Mouse (Mus musculus) kidney, embryonic 16.5 days (tissue): ENCODE data around the gene Vps18. TPM values are rescaled to one million over a fixed set of nuclear protein-coding genes. Genes with fewer than 3 reads are reported as not detected.

Experiments used
- ATAC-seq: fragments of 200-750 bp; cut with Nextera tagmentation; 2 replicates; pipeline ENCODE4 v1.8.0; 2017; ENCODE audit warnings: moderate TSS enrichment; ENCODE audit not compliant: low FRiP score, low TSS enrichment
- H3K27ac ChIP-seq: fragments of 300-500 bp; sonication (generic); 2 replicates; pipeline ENCODE4 v1.5.1; 2014; ENCODE audit warnings: low read length
- H3K27me3 ChIP-seq: fragments of 300-500 bp; sonication (generic); 2 replicates; pipeline ENCODE4 v1.6.1; 2014; ENCODE audit warnings: low read length, control low read depth, mixed read lengths; ENCODE audit not compliant: insufficient read depth
- H3K36me3 ChIP-seq: fragments of 300-500 bp; sonication (generic); 2 replicates; pipeline ENCODE4 v1.6.1; 2014; ENCODE audit warnings: low read length, control low read depth, mixed read lengths; ENCODE audit not compliant: insufficient read depth
- H3K4me1 ChIP-seq: fragments of 300-500 bp; sonication (generic); 2 replicates; pipeline ENCODE4 v1.6.1; 2014; ENCODE audit warnings: low read length, control low read depth, mixed read lengths; ENCODE audit not compliant: insufficient read depth
- H3K4me2 ChIP-seq: fragments of 300-500 bp; sonication (generic); replicated peaks from 2 replicates; pipeline ENCODE4 v1.6.1; 2014; ENCODE audit warnings: low read depth, low read length
- H3K4me3 ChIP-seq: fragments of 300-500 bp; sonication (generic); 2 replicates; pipeline ENCODE4 v1.5.1; 2014; ENCODE audit warnings: mild to moderate bottlenecking, low read length
- H3K9ac ChIP-seq: fragments of 300-500 bp; sonication (generic); replicated peaks from 2 replicates; pipeline ENCODE4 v1.6.1; 2014; ENCODE audit warnings: low read length
- H3K9me3 ChIP-seq: fragments of 300-500 bp; sonication (generic); 2 replicates; pipeline ENCODE4 v1.6.1; 2016; ENCODE audit warnings: low read length, control low read depth
- WGBS: fragments of 180-500 bp; shearing (Covaris S2); extraction: QIAGEN DNeasy Blood & Tissue Kit; methylation state at CpG from one replicate; pipeline ENCODE4 v1.1.7; 2014; 5-methylcytosine and 5-hydroxymethylcytosine counted together
- polyA plus RNA-seq: library from polyadenylated mRNA; unstranded; fragments of >200 nt; fragmentation: Nextera tagmentation; extraction: Ambion mirVana; gene quantifications from 2 replicates; pipeline ENCODE4 v1.2.1, GENCODE M21; 2015

The Vps18 gene
- polyA plus RNA-seq, 1 experiment from 2014 or later = 23.0 TPM

DNA sequence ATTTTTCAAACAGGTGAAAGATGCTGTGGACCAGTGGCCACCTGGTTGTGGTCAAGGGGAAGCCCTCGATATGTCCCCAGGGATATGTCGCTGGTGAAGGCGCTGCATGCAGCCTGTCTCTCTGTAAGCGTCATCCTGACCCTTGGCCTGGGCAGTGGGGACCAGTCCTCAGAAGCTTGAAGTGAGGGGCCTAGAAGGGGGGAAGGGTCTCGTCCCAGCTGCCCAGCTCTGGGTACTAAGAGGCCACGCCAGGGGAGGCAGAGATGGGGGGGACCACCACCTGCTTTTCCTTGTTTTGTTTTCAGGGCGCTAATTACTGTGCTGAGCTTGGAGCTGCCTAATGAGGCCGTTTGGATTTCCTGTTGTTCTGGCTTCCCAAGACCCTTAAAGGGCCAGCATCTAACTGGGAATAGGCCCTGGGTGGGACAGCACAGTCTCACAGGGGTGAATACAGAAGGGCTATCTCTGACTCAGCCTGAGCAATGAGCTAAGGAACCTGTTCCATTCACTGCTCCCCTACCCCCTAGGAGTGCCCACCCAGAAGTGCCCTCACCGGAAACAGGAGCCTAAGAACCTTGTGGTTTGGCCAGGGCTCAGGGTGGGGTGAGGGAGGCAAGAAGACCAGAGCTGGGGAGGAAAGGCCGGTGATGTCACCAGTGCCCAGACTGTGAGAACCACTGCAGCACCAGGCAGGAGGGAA is 25.4 kb downstream of the Vps18 start:
- 22% methylated on average over 10 of the region's 10 CpGs for WGBS
- Histone ChIP-seq H3K36me3 (no peaks in the 10 kb centered on the region), H3K27ac (peak overlapping the region; percentile 43; the same call in 1 of the 2 replicates), H3K9me3 (peaks cover 4% of the 10 kb centered on the region; the same call in 1 of the 2 replicates), H3K4me1 (peaks cover 29% of the 10 kb centered on the region), H3K4me3 (no peak overlapping the region), H3K9ac (0 out of 2 replicates have a peak overlapping the region, but pooled peaks have one; percentile 12), H3K27me3 (no peaks in the 10 kb centered on the region), H3K4me2 (no peak overlapping the region)
- peak; percentile 60 for ATAC-seq

DNA sequence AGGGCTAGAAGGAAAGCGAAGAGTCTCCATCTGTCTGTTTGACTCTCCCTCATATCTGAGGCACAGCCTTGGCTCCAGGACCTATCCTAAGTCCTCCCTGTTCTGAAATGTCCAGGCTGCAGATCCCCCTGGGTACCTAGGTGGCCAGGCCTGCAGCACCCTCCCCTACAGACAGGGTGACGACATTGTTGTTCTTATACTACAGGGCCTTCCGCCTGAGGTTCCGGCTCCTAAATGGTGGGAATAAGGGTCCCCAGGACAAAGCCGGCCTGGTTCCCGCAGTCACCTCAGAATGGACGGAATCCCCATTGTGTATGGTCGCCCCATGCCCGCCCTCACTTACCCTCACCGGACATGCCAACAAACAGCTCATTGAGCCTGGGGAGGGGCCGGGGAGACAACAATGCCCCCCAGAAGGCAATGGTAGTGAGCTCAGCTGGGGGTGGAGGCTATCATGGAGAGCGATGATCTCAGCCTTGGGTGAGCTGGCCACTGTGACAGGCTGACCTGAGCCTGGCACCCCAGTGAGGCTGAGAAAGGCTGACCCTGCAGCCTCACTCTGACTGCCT is 26.3 kb downstream of the Vps18 start:
- Histone ChIP-seq H3K4me1 (peaks cover 29% of the 10 kb centered on the region), H3K4me2 (no peak overlapping the region), H3K27ac (peak overlapping the region; percentile 43; the same call in 1 of the 2 replicates), H3K9ac (no peak overlapping the region), H3K36me3 (no peaks in the 10 kb centered on the region), H3K27me3 (no peaks in the 10 kb centered on the region), H3K9me3 (peaks cover 4% of the 10 kb centered on the region; the same call in 1 of the 2 replicates), H3K4me3 (no peak overlapping the region)
- 83% methylated on average over 12 of the region's 12 CpGs for WGBS
- ATAC-seq = no peak

- Histone ChIP-seq H3K4me1 (peaks cover 43% of the 10 kb centered on the region), H3K9ac (no peak overlapping the region), H3K36me3 (no peaks in the 10 kb centered on the region), H3K27me3 (peaks cover 32% of the 10 kb centered on the region), H3K4me2 (no peak overlapping the region), H3K4me3 (no peak overlapping the region), H3K27ac (peak overlapping the region; percentile 41), H3K9me3 (peaks cover 4% of the 10 kb centered on the region; the same call in 1 of the 2 replicates)
- WGBS = 51% methylated on average over 3 of the region's 3 CpGs
- ATAC-seq = no peak
Observed at GRCm38 (mm10) chr2:119318043-119318710, 29.6 kb downstream of the Vps18 start.

DNA sequence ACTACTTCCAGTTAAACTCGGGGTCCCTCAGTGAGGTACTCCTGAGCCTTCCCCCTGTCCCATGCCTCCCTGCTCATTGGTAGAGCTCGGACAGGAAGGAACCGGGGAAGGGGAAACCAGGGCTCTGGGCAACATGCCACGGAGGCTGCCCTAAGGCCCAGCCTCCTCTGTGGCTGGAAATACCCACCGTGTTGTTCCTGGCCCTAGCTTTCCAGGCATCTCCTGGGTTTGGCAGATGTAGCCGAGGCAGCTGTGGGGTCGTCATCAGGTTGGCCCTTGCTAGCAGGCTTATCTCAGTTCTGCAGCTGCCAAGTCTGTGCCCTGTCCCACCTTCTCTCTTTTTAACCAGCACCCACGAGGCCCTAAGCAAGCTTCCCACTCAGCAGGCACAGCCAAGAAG is 32.0 kb downstream of the Vps18 start:
- Histone ChIP-seq H3K4me3 (no peak overlapping the region), H3K9me3 (peaks cover 4% of the 10 kb centered on the region; the same call in 1 of the 2 replicates), H3K36me3 (no peaks in the 10 kb centered on the region), H3K27me3 (peaks cover 56% of the 10 kb centered on the region), H3K9ac (no peak overlapping the region), H3K4me1 (peaks cover 48% of the 10 kb centered on the region), H3K4me2 (no peak overlapping the region), H3K27ac (no peak overlapping the region)
- 63% methylated on average over 8 of the region's 8 CpGs for WGBS
- ATAC-seq = no peak

DNA sequence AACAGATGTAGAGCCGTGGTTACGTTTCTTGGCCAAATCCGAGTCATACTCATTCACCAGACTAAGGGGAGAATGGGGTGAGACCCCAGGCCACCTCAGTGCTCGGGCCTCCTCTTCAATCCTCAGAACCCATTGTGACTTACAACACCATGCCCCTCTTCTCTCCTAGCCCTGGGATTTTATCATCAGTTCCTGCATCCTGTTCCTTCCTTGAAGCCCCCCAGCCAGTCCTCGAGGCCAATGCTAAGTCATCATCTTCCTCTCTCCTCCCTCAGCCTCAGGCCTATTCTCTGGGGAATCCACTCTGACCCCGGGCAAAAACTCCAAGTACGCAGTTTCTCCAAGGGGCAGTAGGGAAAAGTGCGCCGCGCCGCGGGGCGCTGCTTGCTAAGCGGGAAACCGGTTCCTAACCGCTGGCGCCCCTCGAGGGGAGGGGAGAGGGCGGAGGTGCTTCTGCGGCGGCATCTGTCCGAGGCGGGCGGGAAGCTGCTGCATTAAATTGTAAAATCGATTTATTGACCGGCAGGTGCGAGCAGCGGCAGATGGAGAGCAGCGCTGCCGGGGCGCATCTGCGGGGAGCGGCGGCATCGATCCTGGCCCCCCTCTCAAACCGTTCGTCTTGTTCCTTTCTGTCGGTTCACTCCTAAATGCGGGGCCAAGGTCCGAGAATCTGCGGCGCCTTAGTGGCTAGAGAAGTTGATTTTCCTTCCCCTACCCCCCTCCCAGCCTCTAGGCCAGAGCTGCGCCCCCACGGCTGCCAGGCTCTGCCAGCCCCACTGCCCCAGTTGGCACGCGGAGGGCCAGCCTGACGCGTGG is 33.4 kb downstream of the Vps18 start:
- Histone ChIP-seq H3K9me3 (no peaks in the 10 kb centered on the region), H3K4me2 (peak overlapping the region; percentile 60), H3K4me3 (peak overlapping the region; percentile 38), H3K9ac (peak overlapping the region; percentile 53), H3K4me1 (peaks cover 58% of the 10 kb centered on the region), H3K27me3 (peaks cover 70% of the 10 kb centered on the region), H3K36me3 (no peaks in the 10 kb centered on the region), H3K27ac (no peak overlapping the region)
- ATAC-seq = no peak
- 5% methylated on average over 48 of the region's 48 CpGs for WGBS

DNA sequence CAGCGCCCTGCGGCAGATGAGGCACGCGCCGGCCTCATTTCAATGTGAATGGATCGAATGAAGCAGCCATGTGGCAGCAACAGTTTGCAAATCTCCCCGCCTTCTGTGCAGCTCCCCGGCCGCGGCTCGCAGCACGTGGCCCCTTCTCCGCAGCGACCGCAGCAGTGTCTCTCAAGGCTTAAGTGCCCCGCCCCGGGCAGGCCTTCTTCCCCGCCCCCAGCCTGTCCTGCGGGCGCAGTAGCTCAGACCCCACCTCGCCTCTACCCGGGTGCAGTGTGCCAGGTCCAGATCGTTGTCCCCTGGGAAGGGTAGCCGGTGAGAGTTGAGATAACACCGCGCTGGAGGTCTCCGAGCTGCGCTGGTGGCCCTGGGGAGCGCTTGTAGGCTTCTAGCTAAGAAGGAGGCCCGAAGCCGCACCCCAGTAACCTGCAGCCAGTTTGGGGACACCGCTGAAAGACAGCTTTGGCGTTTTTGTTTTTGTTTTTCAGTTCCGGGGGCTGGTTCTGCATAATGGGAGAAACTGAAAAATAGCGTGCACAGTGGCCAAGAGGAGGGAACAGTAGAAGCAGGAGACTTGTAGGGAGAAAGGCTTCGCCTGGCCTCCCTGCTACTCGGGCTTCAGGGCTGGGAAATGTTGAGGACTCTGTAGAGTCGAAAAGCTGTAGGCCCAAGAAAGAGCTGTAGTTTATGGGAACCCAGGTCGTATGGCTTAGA is 34.2 kb downstream of the Vps18 start:
- Histone ChIP-seq H3K4me1 (peaks cover 61% of the 10 kb centered on the region), H3K9me3 (no peaks in the 10 kb centered on the region), H3K36me3 (no peaks in the 10 kb centered on the region), H3K27ac (no peak overlapping the region), H3K27me3 (peaks cover 77% of the 10 kb centered on the region), H3K4me2 (peak overlapping the region; percentile 60), H3K9ac (peak overlapping the region; percentile 53), H3K4me3 (peak overlapping the region; percentile 38)
- ATAC-seq = 0 out of 2 replicates have a peak, but pooled peaks have one; percentile 20
- WGBS = 12% methylated on average over 39 of the region's 39 CpGs

DNA sequence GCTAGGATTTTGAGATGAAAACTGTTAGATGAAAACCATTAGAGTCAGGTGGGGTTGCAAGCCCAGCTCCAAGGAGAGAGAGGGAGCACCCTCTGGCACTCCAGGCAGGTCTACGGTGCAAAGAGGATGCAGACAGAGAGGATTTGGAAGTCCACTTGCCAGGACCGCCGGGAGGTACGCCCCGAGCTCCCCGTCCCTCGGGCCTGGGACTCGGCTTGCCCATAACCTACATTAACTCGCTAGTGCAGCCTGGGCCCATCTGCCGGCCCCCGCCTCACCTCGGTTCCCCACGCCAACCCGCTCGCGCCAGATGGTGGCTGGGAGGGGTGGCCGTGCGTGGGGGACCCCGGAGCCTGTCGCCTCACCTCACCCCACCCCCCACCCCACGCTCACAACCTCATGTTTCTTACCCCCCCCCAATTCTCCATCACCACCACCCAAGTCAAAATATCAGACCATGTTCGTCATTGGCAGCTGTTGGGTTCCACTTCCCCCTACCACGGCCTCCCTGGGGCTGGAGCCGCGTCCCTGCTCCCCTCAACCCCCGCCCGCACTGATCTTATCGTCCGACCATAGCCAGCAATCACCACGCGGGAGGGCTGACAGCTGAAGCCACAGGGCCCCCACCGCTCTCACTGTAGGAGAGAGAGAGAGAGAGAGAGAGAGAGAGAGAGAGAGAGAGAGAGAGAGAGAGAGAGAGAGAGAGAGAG is 35.5 kb downstream of the Vps18 start:
- Histone ChIP-seq H3K27me3 (peaks cover 89% of the 10 kb centered on the region), H3K4me2 (peak overlapping the region; percentile 67), H3K27ac (no peak overlapping the region), H3K9ac (peak overlapping the region; percentile 43; the same call in 1 of the 2 replicates), H3K4me1 (peaks cover 58% of the 10 kb centered on the region), H3K36me3 (no peaks in the 10 kb centered on the region), H3K4me3 (peak overlapping the region; percentile 49), H3K9me3 (no peaks in the 10 kb centered on the region)
- 5% methylated on average over 30 of the region's 32 CpGs for WGBS
- no peak for ATAC-seq

DNA sequence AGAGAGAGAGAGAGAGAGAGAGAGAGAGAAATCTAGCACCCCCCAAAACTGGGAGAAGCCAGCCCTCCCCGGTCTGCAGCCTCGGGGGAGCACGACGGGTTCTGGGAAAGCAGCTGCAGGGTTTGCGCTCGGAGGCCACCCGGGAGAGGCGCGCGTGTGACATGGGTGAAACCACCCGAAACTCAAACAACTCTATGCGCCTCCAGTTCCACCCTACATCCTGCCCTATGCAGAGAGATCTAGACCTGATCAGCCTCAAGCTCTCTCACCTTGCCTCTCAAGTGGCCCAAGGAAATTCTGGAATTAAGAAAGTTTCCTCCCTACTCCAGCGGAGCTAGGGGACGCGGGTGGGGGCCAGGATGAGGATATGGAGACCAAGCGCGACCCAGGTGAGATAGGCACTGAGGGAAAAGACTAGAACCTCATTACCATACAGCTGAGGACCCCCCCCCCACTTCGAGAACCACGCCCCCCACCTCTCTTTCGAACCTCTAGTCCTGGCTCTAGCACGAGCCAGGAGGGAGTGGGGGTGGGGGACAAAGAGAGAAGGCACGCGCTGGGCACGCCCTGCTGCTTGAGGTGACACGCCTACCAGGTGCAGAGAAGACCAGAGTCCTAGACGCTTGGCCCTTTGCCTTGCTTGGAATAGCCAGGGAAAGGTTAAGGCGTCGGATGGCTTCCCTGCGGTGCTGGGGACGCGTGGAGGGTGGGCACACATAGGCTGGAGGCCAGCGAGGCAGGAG is 36.2 kb downstream of the Vps18 start:
- Histone ChIP-seq H3K27ac (0 out of 2 replicates have a peak overlapping the region, but pooled peaks have one; percentile 39), H3K27me3 (peaks cover 94% of the 10 kb centered on the region), H3K4me3 (peak overlapping the region; percentile 49), H3K4me1 (peaks cover 61% of the 10 kb centered on the region), H3K9ac (peak overlapping the region; percentile 2), H3K9me3 (no peaks in the 10 kb centered on the region), H3K36me3 (no peaks in the 10 kb centered on the region), H3K4me2 (peak overlapping the region; percentile 67)
- peak; percentile 12; the same call in 1 of the 2 replicates for ATAC-seq
- under 1% methylated on average over 32 of the region's 32 CpGs for WGBS
